Comparison of ENCODE assay signal across 11 mouse cellular contexts in genomic region chr12:80861916-80862315, GRCm38 (mm10).
DNase-seq lines count a peak whose midpoint lies in the region; ATAC-seq lines count a peak whose summit lies in the region.
"Had no signal": no experiment of that assay in that cellular context is flagged by ENCODE, and none has a peak within 500 bp of the region (broad histone marks: within the 10 kb centered on the region; RNA-seq: fewer than 3 reads in every experiment).

No protein-coding gene starts in this region.

- WGBS in heart, embryonic 14.5 days: 0% methylated on average over 1 of the region's 1 CpGs
- 0% methylated on average over 1 of the region's 1 CpGs for WGBS in kidney, embryonic 14.5 days

- no peak overlapping the region for H3K4me2 ChIP-seq in heart, embryonic 14.5 days (ENCODE audit: low read length)
- no peak overlapping the region for H3K4me2 ChIP-seq in kidney, embryonic 14.5 days (replicated peaks; ENCODE audit: low read depth, low read length)

- no peaks in the 10 kb centered on the region for H3K27me3 ChIP-seq in heart, embryonic 14.5 days (ENCODE audit: control insufficient read depth, insufficient read depth, low read length)
- H3K27me3 ChIP-seq in kidney, embryonic 14.5 days (ENCODE audit: control insufficient read depth, insufficient read depth, low read length): no peaks in the 10 kb centered on the region

- no peaks in the 10 kb centered on the region for H3K36me3 ChIP-seq in heart, embryonic 14.5 days (ENCODE audit: control insufficient read depth, insufficient read depth, low read length)
- no peaks in the 10 kb centered on the region; the same call in 1 of the 2 replicates for H3K36me3 ChIP-seq in kidney, embryonic 14.5 days (ENCODE audit: control insufficient read depth, insufficient read depth, low read length)

- intact Hi-C loops in heart, postnatal 36 days (cut with DNase I): no loop called here

- no peak overlapping the region for H3K9ac ChIP-seq in heart, embryonic 14.5 days (ENCODE audit: low read length)
- H3K9ac ChIP-seq in kidney, embryonic 14.5 days (ENCODE audit: low read depth, low read length): no peak overlapping the region

- no peak overlapping the region for H3K4me3 ChIP-seq in heart, embryonic 14.5 days (ENCODE audit: control insufficient read depth in 1 of 2, insufficient read depth in 1 of 2, low read depth in 1 of 2, low read length in 2 of 2)
- no peak overlapping the region for H3K4me3 ChIP-seq in kidney, embryonic 14.5 days (ENCODE audit: low read length)
- H3K4me3 ChIP-seq: left cerebral cortex, adult 2 months had no signal

- H3K27ac ChIP-seq in heart, embryonic 14.5 days (replicated peaks in 1 of 2; ENCODE audit: control insufficient read depth in 1 of 2, insufficient read depth in 1 of 2, low read depth in 2 of 2, low read length in 2 of 2): peak overlapping the region; percentile 46 to 68
- H3K27ac ChIP-seq in kidney, embryonic 14.5 days (ENCODE audit: low read depth, low read length): no peak overlapping the region
- H3K27ac ChIP-seq: left cerebral cortex, adult 2 months; macrophage had no signal

- no peaks in the 10 kb centered on the region for H3K9me3 ChIP-seq in heart, embryonic 14.5 days (ENCODE audit: control insufficient read depth, low read length)
- no peaks in the 10 kb centered on the region for H3K9me3 ChIP-seq in kidney, embryonic 14.5 days (ENCODE audit: control insufficient read depth, low read length)

- DNase-seq in heart, postnatal 36 days: no peak
- DNase-seq in right cerebral cortex, postnatal 10 days (ENCODE audit: low spot score in 2 of 2): peak; percentile 21 to 39
- DNase-seq in right cerebral cortex, postnatal 4 days: no peak
- DNase-seq in embryo, embryonic 10 days (ENCODE audit: low spot score): peak; percentile 38
- DNase-seq in yolk sac, embryonic 10.5 days (ENCODE audit: low spot score): no peak
- DNase-seq: kidney, adult 9 months; thymus, adult 2 months had no signal

- ATAC-seq in heart, embryonic 14.5 days (ENCODE audit: insufficient number of reproducible peaks, insufficient read depth, low FRiP score, low read depth): no peak
- ATAC-seq in kidney, embryonic 14.5 days (ENCODE audit: low FRiP score, low TSS enrichment): no peak

- H3K4me1 ChIP-seq in heart, embryonic 14.5 days (ENCODE audit: control insufficient read depth in 2 of 2, insufficient read depth in 2 of 2, low read length in 2 of 2): peaks cover 11 to 28% of the 10 kb centered on the region in 2 experiments
- H3K4me1 ChIP-seq in kidney, embryonic 14.5 days (ENCODE audit: control insufficient read depth, insufficient read depth, low read length): no peaks in the 10 kb centered on the region; the same call in 1 of the 2 replicates

Comparison
In these comparisons a context has a peak if more than half of its experiments do, and no peak if none do; other contexts are left out.
1. DNase-seq: peak in right cerebral cortex, postnatal 10 days (2 of 2) and embryo, embryonic 10 days (single experiment); none in heart, postnatal 36 days (0 of 2), right cerebral cortex, postnatal 4 days (single experiment) and yolk sac, embryonic 10.5 days (single experiment).